Mouse (Mus musculus): ENCODE measurements around the gene A930004D18Rik. TPM values are rescaled to one million over a fixed set of nuclear protein-coding genes. Genes with fewer than 3 reads are reported as not detected.

The A930004D18Rik gene
- polyA plus RNA-seq, 1 experiment from 2014 or later: 18.0 TPM

GRCm38 (mm10) chr2:18040347-18041160, 3.0 kb upstream of the A930004D18Rik start:
- H3K27me3 ChIP-seq: no peaks in the 10 kb centered on the region
- ATAC-seq (ENCODE audit: low FRiP score): peak; percentile 55
- H3K27ac ChIP-seq: peak overlapping the region; percentile 96
- peak overlapping the region; percentile 82 for H3K4me2 ChIP-seq (replicated peaks)
- H3K36me3 ChIP-seq: no peaks in the 10 kb centered on the region
- H3K4me1 ChIP-seq: peaks cover 55% of the 10 kb centered on the region
- 6% methylated on average over 27 of the region's 27 CpGs for WGBS
- no peaks in the 10 kb centered on the region for H3K9me3 ChIP-seq (replicated peaks)
- peak overlapping the region; percentile 37 for H3K4me3 ChIP-seq
- peak overlapping the region; percentile 89 for H3K9ac ChIP-seq

DNA sequence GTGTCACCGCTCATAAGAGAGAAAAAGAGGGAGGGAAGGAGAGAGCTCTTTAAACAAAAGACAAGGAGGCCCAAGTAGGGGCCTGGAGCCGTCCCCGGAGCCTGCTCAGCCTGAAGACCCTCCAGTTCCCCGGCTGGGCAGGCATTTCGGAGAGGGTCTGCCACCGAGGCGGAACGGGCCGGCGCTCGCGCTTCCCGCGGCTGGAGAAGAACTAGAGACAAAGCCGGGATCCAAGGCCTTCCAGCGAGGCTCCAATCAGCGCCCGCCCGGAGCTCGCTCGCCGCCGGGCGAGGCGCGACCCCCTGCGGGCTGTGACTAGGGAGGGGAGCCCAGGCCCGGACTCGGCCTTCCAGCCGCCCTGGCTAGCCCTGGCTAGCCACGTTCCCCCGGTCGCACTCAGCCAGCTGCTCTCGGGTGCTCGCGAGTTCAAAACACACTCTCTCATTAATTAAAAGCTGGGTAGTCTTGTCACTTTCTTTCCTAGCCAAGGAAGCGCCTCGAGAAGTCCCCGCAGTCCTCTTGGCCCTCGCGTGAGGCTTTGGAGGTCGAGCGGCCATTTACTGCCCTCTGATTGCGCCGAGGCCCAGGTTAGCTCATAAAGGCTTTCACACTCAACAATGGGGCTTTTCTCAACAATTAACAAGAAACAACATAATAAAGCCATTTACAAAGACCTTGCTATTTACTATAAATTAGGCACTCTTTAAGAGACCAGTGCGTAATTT, 2.2 kb upstream of the A930004D18Rik start:
- peak overlapping the region; percentile 37 for H3K4me3 ChIP-seq
- H3K4me2 ChIP-seq (replicated peaks): peak overlapping the region; percentile 82
- peak overlapping the region; percentile 96 for H3K27ac ChIP-seq
- peak; percentile 53 for ATAC-seq (ENCODE audit: low FRiP score)
- WGBS: under 1% methylated on average over 46 of the region's 46 CpGs
- no peaks in the 10 kb centered on the region for H3K27me3 ChIP-seq
- H3K9ac ChIP-seq: peak overlapping the region; percentile 89
- no peaks in the 10 kb centered on the region for H3K36me3 ChIP-seq
- H3K4me1 ChIP-seq: peaks cover 61% of the 10 kb centered on the region
- no peaks in the 10 kb centered on the region for H3K9me3 ChIP-seq (replicated peaks)

- Histone ChIP-seq H3K36me3 (no peaks in the 10 kb centered on the region), H3K27ac (peak overlapping the region; percentile 96), H3K9ac (peak overlapping the region; percentile 89), H3K27me3 (no peaks in the 10 kb centered on the region), H3K4me2 (replicated peaks) (peak overlapping the region; percentile 82), H3K9me3 (replicated peaks) (no peaks in the 10 kb centered on the region), H3K4me1 (peaks cover 69% of the 10 kb centered on the region), H3K4me3 (peak overlapping the region; percentile 37)
- 15% methylated on average over 10 of the region's 10 CpGs for WGBS
- ATAC-seq (ENCODE audit: low FRiP score): no peak
Observed at GRCm38 (mm10) chr2:18038895-18039371, 1.4 kb upstream of the A930004D18Rik start.

DNA sequence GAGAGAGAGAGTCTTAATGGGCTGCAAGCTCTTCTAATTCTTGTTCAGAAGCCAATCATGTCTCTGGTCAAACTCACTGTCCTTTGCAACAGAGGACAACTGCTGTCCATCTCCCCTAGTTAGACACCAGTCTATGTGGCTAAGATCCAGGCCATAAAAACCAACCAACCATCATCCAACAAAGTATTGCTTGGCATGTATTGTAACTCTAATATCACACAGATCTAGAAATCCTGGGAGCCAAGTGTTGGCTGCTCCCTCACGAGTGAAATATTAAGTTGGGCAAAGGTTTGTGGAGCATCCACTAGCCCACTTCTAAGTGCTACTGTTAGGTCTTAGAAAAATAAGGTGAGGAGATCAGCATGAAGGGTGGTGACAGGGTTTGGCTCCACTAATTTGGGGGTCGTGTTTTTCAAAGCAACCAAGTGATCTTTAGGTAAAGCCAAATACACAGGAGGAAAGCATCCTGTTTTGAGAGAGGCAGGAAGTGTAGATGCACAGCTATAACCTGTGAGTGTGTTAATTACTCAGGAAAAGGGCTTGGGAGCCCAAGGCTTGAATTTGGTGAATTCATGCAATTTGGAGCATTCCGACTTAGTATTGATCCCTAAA, 710 bp upstream of the A930004D18Rik start:
- peak overlapping the region; percentile 89; the same call in 1 of the 2 replicates for H3K9ac ChIP-seq
- no peak overlapping the region for H3K27ac ChIP-seq

GRCm38 (mm10) chr2:18034371-18035250, 2.9 kb downstream of the A930004D18Rik start:
- H3K36me3 ChIP-seq: no peaks in the 10 kb centered on the region
- no peak overlapping the region for H3K4me3 ChIP-seq
- H3K4me2 ChIP-seq (replicated peaks): no peak overlapping the region
- H3K9me3 ChIP-seq (replicated peaks): no peaks in the 10 kb centered on the region
- 40% methylated on average over 10 of the region's 10 CpGs for WGBS
- peak overlapping the region; percentile 2; the same call in 1 of the 2 replicates for H3K9ac ChIP-seq
- ATAC-seq (ENCODE audit: low FRiP score): no peak
- H3K4me1 ChIP-seq: peaks cover 69% of the 10 kb centered on the region
- H3K27ac ChIP-seq: peak overlapping the region; percentile 77
- H3K27me3 ChIP-seq: no peaks in the 10 kb centered on the region

More for the DNA sequence above, 710 bp upstream of the A930004D18Rik start:
- Histone ChIP-seq H3K4me3 (no peak overlapping the region), H3K9me3 (replicated peaks) (no peaks in the 10 kb centered on the region), H3K4me1 (peaks cover 76% of the 10 kb centered on the region), H3K4me2 (replicated peaks) (peak overlapping the region; percentile 82), H3K36me3 (no peaks in the 10 kb centered on the region), H3K27me3 (no peaks in the 10 kb centered on the region)
- ATAC-seq (ENCODE audit: low FRiP score): no peak
- 50% methylated on average over 3 of the region's 3 CpGs for WGBS

DNA sequence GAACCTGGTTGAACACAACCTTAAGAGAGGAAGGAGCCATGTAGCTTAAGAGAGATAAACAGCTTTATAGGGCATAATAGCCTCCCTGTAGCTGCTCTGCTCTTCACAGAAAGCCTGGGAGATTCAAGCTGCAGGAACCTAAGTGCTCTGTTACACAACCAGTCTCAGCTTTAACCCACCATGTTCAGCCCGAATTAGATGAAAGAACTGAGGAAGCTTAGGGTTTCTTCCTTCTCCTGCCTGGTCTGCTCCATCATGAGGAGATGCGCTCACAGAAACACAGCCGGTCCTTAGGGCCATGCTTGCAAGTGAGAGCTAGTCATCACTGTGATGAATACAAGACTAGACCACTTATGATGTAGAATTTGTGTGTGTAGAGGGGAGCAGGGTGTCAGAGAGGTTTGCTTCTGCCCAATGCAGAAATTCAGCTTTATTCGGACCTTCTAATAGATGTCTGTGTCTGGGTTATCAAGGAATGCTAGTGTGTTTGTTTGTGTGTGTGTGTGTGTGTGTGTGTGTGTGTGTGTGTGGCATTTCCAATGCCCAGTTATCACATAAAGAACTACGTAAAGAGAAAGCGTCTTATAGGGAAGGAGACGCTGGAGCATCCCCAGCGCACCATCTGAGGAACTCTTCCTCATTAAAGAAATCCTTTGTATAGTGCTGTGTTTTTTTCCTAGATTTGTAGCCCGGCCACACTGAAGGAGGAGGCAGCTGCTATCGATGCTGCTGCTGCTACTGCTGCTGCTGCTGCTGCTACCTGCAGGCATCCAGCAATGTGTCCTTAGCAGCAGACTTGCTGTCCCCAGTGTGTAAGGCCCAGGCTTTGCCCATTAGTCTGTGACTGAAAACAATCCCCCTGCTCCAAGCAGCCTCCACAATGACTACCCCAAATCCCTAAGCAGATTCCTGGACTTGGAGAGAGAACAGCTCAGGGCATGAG, 4.1 kb downstream of the A930004D18Rik start:
- WGBS: 30% methylated on average over 10 of the region's 10 CpGs
- Histone ChIP-seq H3K4me1 (peaks cover 58% of the 10 kb centered on the region), H3K36me3 (no peaks in the 10 kb centered on the region), H3K27ac (peak overlapping the region; percentile 77), H3K4me2 (replicated peaks) (peak overlapping the region; percentile 81), H3K9me3 (replicated peaks) (no peaks in the 10 kb centered on the region), H3K4me3 (no peak overlapping the region), H3K9ac (peak overlapping the region; percentile 2), H3K27me3 (no peaks in the 10 kb centered on the region)
- ATAC-seq (ENCODE audit: low FRiP score): peak; percentile 54

DNA sequence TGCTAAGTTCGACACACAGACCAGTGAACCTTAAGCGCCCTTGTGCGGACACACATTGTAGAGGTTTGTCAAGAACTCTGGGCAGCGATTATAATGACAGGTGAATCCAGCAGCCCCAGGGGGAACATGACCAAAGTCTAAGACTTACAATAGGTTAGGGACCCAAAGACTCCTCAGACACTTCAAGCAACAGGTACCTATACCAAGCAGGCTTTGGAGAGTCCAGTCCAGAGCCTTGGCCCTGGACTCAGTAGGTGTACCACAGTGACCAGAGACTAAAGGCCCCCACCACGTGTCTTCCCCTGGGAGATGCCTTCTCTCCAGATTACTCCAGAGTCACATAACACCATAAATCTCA, 5.0 kb downstream of the A930004D18Rik start:
- Histone ChIP-seq H3K4me2 (replicated peaks) (peak overlapping the region; percentile 81), H3K9ac (peak overlapping the region; percentile 76; the same call in 1 of the 2 replicates), H3K4me3 (no peak overlapping the region), H3K27ac (0 out of 2 replicates have a peak overlapping the region, but pooled peaks have one; percentile 30), H3K9me3 (replicated peaks) (no peaks in the 10 kb centered on the region), H3K4me1 (peaks cover 54% of the 10 kb centered on the region), H3K36me3 (no peaks in the 10 kb centered on the region), H3K27me3 (no peaks in the 10 kb centered on the region)
- ATAC-seq (ENCODE audit: low FRiP score): no peak
- WGBS: 37% methylated on average over 5 of the region's 5 CpGs

- Histone ChIP-seq H3K9me3 (replicated peaks) (no peaks in the 10 kb centered on the region), H3K36me3 (no peaks in the 10 kb centered on the region), H3K4me1 (peaks cover 54% of the 10 kb centered on the region), H3K27ac (peak overlapping the region; percentile 73), H3K4me2 (replicated peaks) (peak overlapping the region; percentile 81), H3K27me3 (no peaks in the 10 kb centered on the region), H3K4me3 (peak overlapping the region; percentile 35), H3K9ac (peak overlapping the region; percentile 76)
- WGBS: under 1% methylated on average over 34 of the region's 34 CpGs
- ATAC-seq (ENCODE audit: low FRiP score): no peak
Observed at GRCm38 (mm10) chr2:18031831-18032537, 5.6 kb downstream of the A930004D18Rik start.

DNA sequence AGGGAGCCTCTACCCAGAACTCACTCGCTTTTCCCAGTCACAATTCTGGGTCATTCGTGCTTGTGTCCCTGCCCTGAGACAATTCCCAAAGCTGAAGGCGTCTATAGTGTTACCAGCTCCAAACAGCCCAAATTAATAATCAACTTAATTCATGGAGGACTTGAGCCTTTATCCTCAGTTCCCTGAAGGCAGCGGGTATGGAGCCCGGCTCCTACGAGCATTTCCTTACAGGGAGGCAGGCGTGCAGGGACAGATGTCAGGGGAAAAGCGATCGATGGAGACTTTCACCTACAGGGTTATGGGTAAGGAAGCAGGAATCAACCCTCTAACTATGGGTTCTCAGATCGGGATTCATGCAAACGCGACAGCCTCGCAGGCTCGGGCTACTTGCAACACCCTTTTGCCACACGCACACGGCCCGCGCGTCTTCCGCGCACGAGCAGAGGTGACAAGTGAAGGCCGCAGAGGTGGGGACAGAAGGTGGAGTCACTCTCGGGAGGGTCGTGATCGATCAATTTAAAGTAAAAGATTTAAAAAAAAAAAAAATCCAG, 6.2 kb downstream of the A930004D18Rik start:
- Histone ChIP-seq H3K4me1 (peaks cover 57% of the 10 kb centered on the region), H3K4me3 (peak overlapping the region; percentile 35), H3K4me2 (replicated peaks) (peak overlapping the region; percentile 81), H3K36me3 (no peaks in the 10 kb centered on the region), H3K27me3 (no peaks in the 10 kb centered on the region), H3K9ac (peak overlapping the region; percentile 76), H3K9me3 (replicated peaks) (no peaks in the 10 kb centered on the region), H3K27ac (peak overlapping the region; percentile 73)
- ATAC-seq (ENCODE audit: low FRiP score): no peak
- WGBS: 1% methylated on average over 26 of the region's 26 CpGs

DNA sequence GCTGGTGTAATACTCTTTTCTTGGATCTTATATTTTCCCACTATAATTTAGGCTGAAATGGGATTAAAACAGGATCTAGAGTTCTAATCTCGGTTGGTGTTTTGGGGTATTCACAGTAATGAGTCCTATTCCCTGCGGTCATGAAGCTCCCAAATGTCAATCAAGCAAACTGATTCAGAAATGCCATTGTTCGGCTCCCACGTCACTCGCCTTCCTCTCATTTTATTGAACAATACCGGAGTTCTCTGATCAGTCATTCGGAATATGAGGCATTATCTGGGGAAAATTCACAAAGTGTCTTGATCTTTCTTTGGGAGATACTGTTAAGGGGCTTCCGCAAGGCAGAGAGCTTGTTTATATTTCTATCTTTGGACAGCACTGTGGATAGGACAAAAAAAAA, 7.0 kb downstream of the A930004D18Rik start:
- Histone ChIP-seq H3K9ac (0 out of 2 replicates have a peak overlapping the region, but pooled peaks have one; percentile 1), H3K9me3 (replicated peaks) (no peaks in the 10 kb centered on the region), H3K4me2 (replicated peaks) (peak overlapping the region; percentile 81), H3K27me3 (no peaks in the 10 kb centered on the region), H3K36me3 (no peaks in the 10 kb centered on the region), H3K4me3 (peak overlapping the region; percentile 35; the same call in 1 of the 2 replicates), H3K4me1 (peaks cover 56% of the 10 kb centered on the region), H3K27ac (peak overlapping the region; percentile 73; the same call in 1 of the 2 replicates)
- WGBS: 9% methylated on average over 8 of the region's 8 CpGs
- ATAC-seq (ENCODE audit: low FRiP score): no peak
